ENCODE assay signal across 13 mouse cellular contexts in genomic region chr16:18173231-18173630, GRCm38 (mm10). TPM values are rescaled to one million over a fixed set of nuclear protein-coding genes. Genes with fewer than 3 reads are reported as not detected.
A peak's percentile ranks its signal among the peaks of the same experiment; 100 is the strongest.
DNase-seq lines count a peak whose midpoint lies in the region; ATAC-seq and TF ChIP-seq lines count a peak whose summit lies in the region.
"Had no signal": no experiment of that assay in that cellular context is flagged by ENCODE, and none has a peak within 500 bp of the region (broad histone marks: within the 10 kb centered on the region; RNA-seq: fewer than 3 reads in every experiment).

No protein-coding gene starts in this region.

- TF ChIP-seq CTCF in layer of hippocampus, adult 2 months (conservative IDR thresholded peaks at IDR 0.05): no peak
- no peak for TF ChIP-seq CTCF in midbrain, postnatal 0 days (IDR thresholded peaks at IDR 0.05)

- no peaks in the 10 kb centered on the region for H3K36me3 ChIP-seq in hindbrain, embryonic 16.5 days (ENCODE audit: control insufficient read depth, insufficient read depth, low read length)
- no peaks in the 10 kb centered on the region for H3K36me3 ChIP-seq in hindbrain, embryonic 10.5 days
- no peaks in the 10 kb centered on the region for H3K36me3 ChIP-seq in forebrain, embryonic 15.5 days
- H3K36me3 ChIP-seq in midbrain, postnatal 0 days (ENCODE audit: insufficient read depth, low read length): no peaks in the 10 kb centered on the region
- H3K36me3 ChIP-seq: lung, embryonic 15.5 days had no signal

- no peak overlapping the region for H3K4me3 ChIP-seq in hindbrain, embryonic 16.5 days (ENCODE audit: low read length)
- H3K4me3 ChIP-seq in hindbrain, embryonic 10.5 days: no peak overlapping the region
- H3K4me3 ChIP-seq in forebrain, embryonic 15.5 days: no peak overlapping the region
- H3K4me3 ChIP-seq in layer of hippocampus, adult 2 months: no peak overlapping the region
- no peak overlapping the region for H3K4me3 ChIP-seq in midbrain, postnatal 0 days (ENCODE audit: low read depth, low read length)
- H3K4me3 ChIP-seq: lung, embryonic 15.5 days had no signal

- H3K4me1 ChIP-seq in hindbrain, embryonic 16.5 days (ENCODE audit: control insufficient read depth, insufficient read depth, low read depth, low read length): peaks cover 2% of the 10 kb centered on the region; the same call in 1 of the 2 replicates
- H3K4me1 ChIP-seq in hindbrain, embryonic 10.5 days (replicated peaks): peaks cover 18% of the 10 kb centered on the region
- H3K4me1 ChIP-seq in forebrain, embryonic 15.5 days: peaks cover 12% of the 10 kb centered on the region
- H3K4me1 ChIP-seq in midbrain, postnatal 0 days (ENCODE audit: insufficient read depth, low read length): no peaks in the 10 kb centered on the region
- H3K4me1 ChIP-seq: lung, embryonic 15.5 days had no signal

- no peaks in the 10 kb centered on the region for H3K9me3 ChIP-seq in hindbrain, embryonic 16.5 days (ENCODE audit: control insufficient read depth, low read length)
- H3K9me3 ChIP-seq in hindbrain, embryonic 10.5 days: no peaks in the 10 kb centered on the region
- no peaks in the 10 kb centered on the region for H3K9me3 ChIP-seq in forebrain, embryonic 15.5 days
- no peaks in the 10 kb centered on the region for H3K9me3 ChIP-seq in midbrain, postnatal 0 days (ENCODE audit: low read length)
- H3K9me3 ChIP-seq: lung, embryonic 15.5 days had no signal

- ATAC-seq in hindbrain, embryonic 16.5 days: no peak
- ATAC-seq in forebrain, embryonic 15.5 days (replicated peaks): peak; percentile 33
- ATAC-seq in midbrain, postnatal 0 days (ENCODE audit: low FRiP score): no peak
- ATAC-seq in megakaryocyte progenitor cell, adult 5-6 weeks (replicated peaks; ENCODE audit: poor library complexity): no peak
- ATAC-seq: Patski had no signal

- DNase-seq in hindbrain, embryonic 10.5 days (ENCODE audit: low spot score): no peak
- peak; percentile 53 to 75 for DNase-seq in layer of hippocampus, adult 2 months (ENCODE audit: low spot score in 2 of 2)
- DNase-seq in midbrain, postnatal 0 days (ENCODE audit: low spot score): no peak
- no peak for DNase-seq in thymus, postnatal 4 days
- no peak for DNase-seq in gastrocnemius, postnatal 25 days

- no peak overlapping the region for H3K4me2 ChIP-seq in hindbrain, embryonic 16.5 days (ENCODE audit: low read length)
- H3K4me2 ChIP-seq in forebrain, embryonic 15.5 days (replicated peaks): no peak overlapping the region
- no peak overlapping the region for H3K4me2 ChIP-seq in midbrain, postnatal 0 days (ENCODE audit: low read depth, low read length, poor library complexity, severe bottlenecking)
- H3K4me2 ChIP-seq: lung, embryonic 15.5 days had no signal

- 0 out of 2 replicates have a peak overlapping the region, but pooled peaks have one; percentile 15 for H3K9ac ChIP-seq in hindbrain, embryonic 16.5 days (ENCODE audit: low read depth, low read length)
- no peak overlapping the region for H3K9ac ChIP-seq in forebrain, embryonic 15.5 days (replicated peaks)
- H3K9ac ChIP-seq in midbrain, postnatal 0 days (replicated peaks; ENCODE audit: low read length, poor library complexity, severe bottlenecking): no peak overlapping the region
- H3K9ac ChIP-seq: lung, embryonic 15.5 days had no signal

- no peaks in the 10 kb centered on the region for H3K27me3 ChIP-seq in hindbrain, embryonic 16.5 days (replicated peaks; ENCODE audit: control insufficient read depth, insufficient read depth, low read length)
- 0 out of 2 replicates have a peak, but pooled peaks cover 3% of the 10 kb centered on the region for H3K27me3 ChIP-seq in hindbrain, embryonic 10.5 days (ENCODE audit: insufficient read depth, poor library complexity, severe bottlenecking)
- no peaks in the 10 kb centered on the region for H3K27me3 ChIP-seq in forebrain, embryonic 15.5 days
- H3K27me3 ChIP-seq in midbrain, postnatal 0 days (ENCODE audit: insufficient read depth, low read length): no peaks in the 10 kb centered on the region
- H3K27me3 ChIP-seq: lung, embryonic 15.5 days had no signal

- WGBS in hindbrain, embryonic 16.5 days: 69% methylated on average over 9 of the region's 9 CpGs
- WGBS in hindbrain, embryonic 10.5 days: 79% methylated on average over 9 of the region's 9 CpGs
- WGBS in forebrain, embryonic 15.5 days: 75% methylated on average over 9 of the region's 9 CpGs
- 77% methylated on average over 9 of the region's 9 CpGs for WGBS in midbrain, postnatal 0 days

- H3K27ac ChIP-seq in hindbrain, embryonic 16.5 days (ENCODE audit: low read depth, low read length): no peak overlapping the region
- H3K27ac ChIP-seq in hindbrain, embryonic 10.5 days: no peak overlapping the region
- H3K27ac ChIP-seq in forebrain, embryonic 15.5 days (replicated peaks): 0 out of 2 replicates have a peak overlapping the region, but pooled peaks have one; percentile 12
- peak overlapping the region; percentile 91 for H3K27ac ChIP-seq in layer of hippocampus, adult 2 months
- H3K27ac ChIP-seq in midbrain, postnatal 0 days (ENCODE audit: low read depth, low read length): 0 out of 2 replicates have a peak overlapping the region, but pooled peaks have one; percentile 8
- H3K27ac ChIP-seq: lung, embryonic 15.5 days had no signal

RNA-seq across cellular contexts. Expression of gene Ccdc188, which starts 44.4 kb away (rescaled TPM):
- 0.11 TPM in 1 of 2 replicates, not detected in the other for polyA plus RNA-seq in hindbrain, embryonic 16.5 days (2015; fragmentation: Nextera tagmentation; extraction: Ambion mirVana)
- polyA plus RNA-seq in hindbrain, embryonic 10.5 days (2016; fragmentation: Nextera tagmentation; extraction: Ambion mirVana): 0.12 TPM in 1 of 2 replicates, not detected in the other
- 0.27 TPM in 1 of 2 replicates, not detected in the other for polyA plus RNA-seq in forebrain, embryonic 15.5 days (2015; fragmentation: Nextera tagmentation; extraction: Ambion mirVana)
- not detected for total RNA-seq in layer of hippocampus, adult 2 months (2021)
- not detected in 2 replicates for total RNA-seq in midbrain, postnatal 0 days (2014; rRNA removed)
- not detected in 2 replicates for polyA plus RNA-seq in midbrain, postnatal 0 days (2015; fragmentation: Nextera tagmentation; extraction: Ambion mirVana)
- not detected for total RNA-seq in gastrocnemius, postnatal 25 days (2021)
- total RNA-seq in megakaryocyte progenitor cell, adult 5-6 weeks (2015): not detected in 2 replicates
- total RNA-seq in megakaryocyte progenitor cell, adult 5-6 weeks (2017): not detected in 2 replicates
- total RNA-seq: adrenal gland, adult 8-10 months; heart, postnatal 14 days; left cerebral cortex, postnatal 10 days had no signal
- polyA plus RNA-seq: lung, embryonic 15.5 days; Patski had no signal

RNA-seq across cellular contexts. Expression of gene Rtn4r, which starts 45.8 kb away (rescaled TPM):
- polyA plus RNA-seq in hindbrain, embryonic 16.5 days (2015; fragmentation: Nextera tagmentation; extraction: Ambion mirVana): 15.6 and 24.3 TPM in 2 replicates
- 2.1 and 2.8 TPM in 2 replicates for polyA plus RNA-seq in hindbrain, embryonic 10.5 days (2016; fragmentation: Nextera tagmentation; extraction: Ambion mirVana)
- polyA plus RNA-seq in forebrain, embryonic 15.5 days (2015; fragmentation: Nextera tagmentation; extraction: Ambion mirVana): 18.1 and 21.9 TPM in 2 replicates
- total RNA-seq in layer of hippocampus, adult 2 months (2021): 100 to 1,000 TPM; 106 to 111 TPM
- total RNA-seq in midbrain, postnatal 0 days (2014; rRNA removed): 39.6 and 71.7 TPM in 2 replicates
- 32.3 and 36.2 TPM in 2 replicates for polyA plus RNA-seq in midbrain, postnatal 0 days (2015; fragmentation: Nextera tagmentation; extraction: Ambion mirVana)
- total RNA-seq in gastrocnemius, postnatal 25 days (2021): under 1 TPM in 1 of 2 experiments, not detected in 1; 0.13 TPM
- 6.0 and 8.3 TPM in 2 replicates for total RNA-seq in megakaryocyte progenitor cell, adult 5-6 weeks (2015)
- total RNA-seq in megakaryocyte progenitor cell, adult 5-6 weeks (2017): 2.2 and 2.3 TPM in 2 replicates

Comparison
In these comparisons a context has a peak if more than half of its experiments do, and no peak if none do; other contexts are left out.
1. H3K27ac ChIP-seq: peak in forebrain, embryonic 15.5 days (single experiment), layer of hippocampus, adult 2 months (single experiment) and midbrain, postnatal 0 days (single experiment); none in hindbrain, embryonic 16.5 days (single experiment) and hindbrain, embryonic 10.5 days (single experiment).
2. DNase-seq: peak in layer of hippocampus, adult 2 months (2 of 2); none in hindbrain, embryonic 10.5 days (single experiment), midbrain, postnatal 0 days (single experiment), thymus, postnatal 4 days (single experiment) and gastrocnemius, postnatal 25 days (single experiment).